Mouse (Mus musculus) kidney, postnatal 14 days (tissue): ENCODE results near the gene Ffar4.

Source experiments
- DNase-seq: peaks from one replicate; pipeline ENCODE4 v3.0.0; 2022; ENCODE audit warnings: mixed read lengths

Ffar4 gene

DNA sequence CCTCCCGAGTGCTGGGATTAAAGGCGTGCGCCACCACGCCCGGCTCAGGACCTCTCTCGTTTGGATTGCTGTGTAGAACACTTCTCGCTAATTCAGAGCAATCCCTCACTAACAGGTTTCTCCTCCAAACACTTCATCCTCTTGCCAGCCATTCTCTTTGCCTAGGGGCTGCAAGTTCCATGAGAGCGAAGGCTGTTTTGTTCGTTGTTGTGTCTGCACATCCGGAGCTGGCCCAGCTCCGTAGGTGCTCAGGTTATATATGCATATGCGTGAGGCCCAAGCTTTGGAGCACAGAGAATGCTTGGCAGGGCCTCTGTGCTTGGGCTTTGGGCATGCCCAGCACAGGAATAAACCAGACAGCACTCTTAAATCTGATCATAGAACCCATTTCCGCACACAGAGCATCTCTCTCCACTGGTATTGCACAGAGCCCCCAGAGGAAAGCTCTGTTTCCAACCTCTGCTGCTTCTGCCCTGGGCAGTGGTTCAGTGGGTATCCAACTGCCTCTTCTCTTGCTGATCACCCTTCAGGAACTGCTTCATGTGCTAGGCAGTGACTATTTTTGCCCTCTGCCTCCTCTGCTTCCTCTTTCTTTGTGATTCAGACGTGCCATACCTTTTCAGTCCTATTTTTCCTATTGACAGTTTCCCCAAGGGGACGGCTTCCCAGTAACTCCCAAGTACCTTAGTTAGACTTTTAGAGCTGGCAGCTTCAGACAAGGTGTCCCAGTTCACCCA is 12.8 kb downstream of the Ffar4 start:
- no peak for DNase-seq

DNA sequence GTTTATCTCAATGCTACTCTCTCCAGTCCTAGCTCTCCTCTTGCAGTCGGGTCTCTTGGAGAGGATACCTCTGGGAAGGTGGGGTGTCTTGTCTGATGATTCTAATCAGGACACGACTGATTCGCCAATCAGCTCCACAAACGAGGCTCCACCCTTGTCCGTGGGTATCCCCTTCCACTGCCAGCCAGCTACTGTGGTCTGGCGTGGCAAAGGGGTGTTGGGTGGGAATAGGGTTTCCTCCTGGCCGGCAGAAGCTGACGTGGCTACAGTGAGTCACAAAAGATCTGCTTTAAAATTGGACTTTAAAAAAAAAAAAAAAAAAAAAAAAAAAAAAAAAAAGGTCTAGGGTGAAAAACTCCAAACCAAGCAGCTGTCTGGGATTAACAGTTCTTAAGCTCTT is 14.2 kb downstream of the Ffar4 start:
- DNase-seq, result no peak

DNA sequence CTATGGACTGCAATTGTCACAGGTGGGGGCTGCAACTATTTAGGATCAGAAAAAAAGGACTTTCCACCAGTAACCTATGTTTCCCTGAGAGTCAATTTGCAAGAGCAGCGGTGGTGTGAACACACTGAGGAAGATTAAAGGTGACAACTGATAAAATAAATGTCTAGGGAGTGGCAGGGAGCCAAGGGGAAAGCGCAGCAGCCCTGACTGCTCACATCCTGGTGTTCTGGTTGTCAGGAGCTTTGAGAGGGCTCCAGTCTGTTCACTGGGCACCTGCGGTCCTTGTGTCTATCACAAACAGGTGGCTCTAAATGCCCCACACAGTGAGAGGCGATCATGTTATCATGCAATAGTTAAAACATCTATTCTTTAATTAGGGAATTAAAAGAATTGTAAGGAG is 15.7 kb downstream of the Ffar4 start:
- DNase-seq, result no peak

DNA sequence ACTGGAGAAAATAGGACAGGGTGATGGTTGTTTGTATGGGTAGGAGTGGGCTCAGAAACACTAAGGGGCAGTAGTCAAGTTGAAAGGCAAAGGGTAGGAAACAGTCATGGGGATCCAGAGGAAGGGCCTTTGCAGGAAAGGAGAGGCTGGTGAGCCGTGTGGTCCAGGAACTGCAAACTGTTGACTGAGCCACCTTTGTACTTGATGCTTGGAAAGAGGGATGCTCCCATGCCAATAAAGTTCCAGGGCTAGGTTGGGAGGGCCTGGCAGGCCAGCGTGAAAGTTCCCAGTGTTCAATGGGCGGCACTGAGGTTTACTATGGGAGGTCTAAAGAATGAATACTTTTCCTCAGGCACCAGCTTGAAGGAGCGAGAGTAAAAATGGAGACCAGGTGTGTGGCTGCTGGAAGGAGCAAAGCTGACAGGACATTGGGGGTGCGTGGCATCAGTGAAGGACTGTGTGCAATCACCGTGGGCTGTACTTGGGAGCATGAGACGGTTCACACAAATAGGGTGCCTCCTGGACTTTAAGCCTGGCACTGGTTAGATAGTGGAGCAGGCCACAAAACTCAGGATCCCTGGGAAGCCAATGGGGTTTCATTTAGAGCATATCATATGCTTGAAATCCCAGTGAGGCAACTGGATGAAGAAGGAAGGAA is 18.1 kb downstream of the Ffar4 start:
- DNase-seq, result no peak

DNA sequence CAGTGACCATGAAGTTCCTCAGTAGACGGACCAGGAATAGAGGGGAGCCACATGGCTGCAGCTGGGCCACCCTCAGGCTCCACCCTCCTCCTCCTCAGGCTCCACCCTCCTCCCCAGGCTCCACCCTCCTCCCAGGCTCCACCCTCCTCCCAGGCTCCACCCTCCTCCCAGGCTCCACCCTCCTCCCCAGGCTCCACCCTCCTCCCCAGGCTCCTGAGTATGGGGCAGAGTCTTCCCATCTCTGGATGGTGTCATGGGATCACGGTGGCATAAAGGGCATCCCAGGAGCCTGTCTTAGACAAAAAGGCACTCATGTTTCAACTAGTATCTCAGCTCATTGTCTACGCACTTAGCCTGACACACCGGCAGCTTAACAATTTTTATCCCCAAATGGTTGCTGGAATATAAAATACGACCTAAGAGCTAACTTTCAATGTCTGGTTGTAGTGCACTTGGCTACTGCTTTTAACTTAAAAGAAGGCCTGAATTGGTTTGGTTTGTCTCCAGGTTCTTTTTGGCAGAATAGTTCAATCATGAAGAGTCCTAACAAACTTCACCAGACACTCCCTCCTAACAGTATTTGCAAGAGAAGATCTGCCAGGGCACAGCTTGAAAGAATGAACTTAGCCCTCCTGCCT is 23.4 kb downstream of the Ffar4 start:
- no peak for DNase-seq

DNA sequence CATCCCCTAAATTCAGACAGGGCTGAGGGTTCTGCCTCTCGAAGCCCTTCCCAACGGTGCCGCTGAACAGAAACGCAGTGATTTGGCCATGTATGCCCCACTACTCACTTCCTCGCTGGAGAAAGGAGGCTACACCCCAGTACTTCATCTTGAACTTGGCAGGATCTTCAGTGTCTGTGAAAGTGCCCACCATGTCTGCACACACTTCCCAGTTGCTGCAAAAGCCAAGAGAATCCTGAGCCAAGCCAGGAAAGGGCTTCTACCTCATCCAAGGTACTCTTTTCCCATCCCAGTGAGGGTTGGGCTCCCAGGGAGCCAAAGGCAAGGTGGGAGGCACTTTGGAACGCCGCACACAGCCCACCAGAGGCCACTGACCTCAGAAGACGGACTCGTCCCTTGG is 27.1 kb downstream of the Ffar4 start:
- no peak for DNase-seq

DNA sequence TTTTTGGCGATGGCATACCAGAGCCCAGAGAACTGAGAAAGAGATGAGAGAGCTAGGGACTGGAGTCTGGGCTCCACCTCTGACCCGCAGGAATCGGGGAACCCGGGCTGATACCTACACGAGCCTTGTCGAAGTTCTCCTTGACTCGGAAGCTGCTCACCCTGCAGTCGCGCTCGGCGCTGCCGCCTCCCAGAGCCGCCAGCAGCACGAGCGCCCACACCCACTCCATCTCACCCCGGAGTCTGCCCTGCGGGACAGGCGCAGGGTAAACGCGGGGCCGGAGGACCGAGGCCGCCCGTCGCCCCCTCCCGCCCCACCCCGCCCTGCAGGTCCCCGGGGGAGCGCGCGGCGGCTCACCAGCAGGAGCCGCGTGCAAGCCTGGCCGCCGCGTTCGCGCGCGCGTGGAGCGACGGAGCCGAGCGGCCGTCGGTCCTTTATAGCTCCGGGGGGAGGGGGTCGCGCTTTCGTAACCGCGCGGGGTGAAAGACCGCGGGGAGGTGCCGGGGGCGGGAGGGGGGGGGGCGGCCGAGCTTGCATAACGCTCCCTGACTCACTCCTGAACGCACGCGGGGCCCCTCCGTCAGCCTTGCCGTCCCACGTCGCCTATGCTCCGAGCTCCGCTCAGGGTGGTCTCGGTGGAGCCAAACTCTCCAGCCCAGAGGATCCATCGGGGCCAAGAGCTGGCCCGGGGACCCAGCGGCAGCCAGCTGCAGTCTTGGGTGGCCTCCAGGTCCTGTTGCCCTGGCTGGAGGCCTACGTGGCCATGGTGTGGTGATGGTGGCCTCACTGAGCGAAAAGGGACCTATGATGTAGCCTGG is 27.7 kb downstream of the Ffar4 start:
- DNase-seq, result peak; percentile 6

DNA sequence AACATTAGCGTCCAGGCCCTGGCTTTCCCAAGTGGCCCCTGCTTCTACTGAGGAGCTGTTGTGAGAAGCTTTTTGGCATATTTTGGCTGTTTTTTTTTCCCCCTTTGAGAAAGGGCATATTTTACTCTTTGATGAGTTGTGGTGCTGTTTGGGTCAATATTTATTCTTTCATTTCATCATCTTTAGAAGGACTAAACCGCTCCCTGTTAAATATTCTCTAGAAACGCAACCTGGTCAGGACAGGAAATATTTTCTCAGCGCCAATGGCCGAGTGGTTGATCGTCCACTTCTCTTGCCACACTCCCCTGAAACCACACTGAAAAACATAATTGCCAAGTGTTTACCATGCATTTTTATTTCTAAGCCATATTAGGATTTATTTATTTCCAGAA is 28.3 kb downstream of the Ffar4 start, which contains the start of gene Rbp4:
TSS of gene Rbp4 (minus strand) at position 63 of the 392 bp plus-strand sequence.
- no peak for DNase-seq

DNA sequence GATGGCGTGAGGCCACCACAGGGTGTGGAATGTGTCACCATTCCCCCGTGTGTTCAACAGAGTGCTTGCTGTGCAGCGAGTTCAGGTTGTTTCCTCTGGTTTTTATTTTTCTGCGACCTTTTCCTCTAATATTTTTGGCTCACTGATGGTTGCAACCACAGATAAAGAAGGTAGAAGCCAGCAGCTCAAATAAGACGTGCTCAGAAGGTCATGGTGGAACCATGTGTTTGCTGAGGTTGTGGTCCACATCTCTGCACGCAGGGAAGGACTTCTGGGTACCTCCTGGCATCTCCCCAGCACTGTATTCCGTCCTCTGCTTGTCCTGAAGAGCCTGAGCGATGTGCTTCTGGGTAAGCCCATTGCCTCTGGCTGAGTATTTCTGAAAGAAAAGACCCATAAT is 29.8 kb downstream of the Ffar4 start:
- DNase-seq, result no peak

DNA sequence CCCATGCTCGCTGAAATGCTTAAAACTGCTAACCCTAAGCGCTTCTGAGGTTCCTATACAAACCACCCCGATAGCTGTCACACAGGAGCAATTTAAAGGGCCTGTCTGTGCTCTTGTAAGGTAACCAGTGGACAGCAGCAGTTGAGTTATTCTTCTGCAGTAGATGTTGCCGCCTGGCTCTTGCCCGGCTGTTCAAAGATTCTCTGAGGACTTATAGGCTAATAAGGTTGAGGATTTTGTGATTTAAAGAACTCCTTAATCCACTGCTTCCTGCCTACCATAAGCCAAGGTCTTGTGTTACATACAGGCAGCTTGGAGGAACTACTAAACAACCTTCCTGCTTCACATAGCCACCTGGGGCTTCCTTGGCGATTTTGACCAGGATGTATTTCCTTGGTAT is 35.6 kb downstream of the Ffar4 start, which contains the start of gene Pde6c:
TSS of gene Pde6c (plus strand) at position 301 of the 400 bp plus-strand sequence.
- DNase-seq, result no peak

DNA sequence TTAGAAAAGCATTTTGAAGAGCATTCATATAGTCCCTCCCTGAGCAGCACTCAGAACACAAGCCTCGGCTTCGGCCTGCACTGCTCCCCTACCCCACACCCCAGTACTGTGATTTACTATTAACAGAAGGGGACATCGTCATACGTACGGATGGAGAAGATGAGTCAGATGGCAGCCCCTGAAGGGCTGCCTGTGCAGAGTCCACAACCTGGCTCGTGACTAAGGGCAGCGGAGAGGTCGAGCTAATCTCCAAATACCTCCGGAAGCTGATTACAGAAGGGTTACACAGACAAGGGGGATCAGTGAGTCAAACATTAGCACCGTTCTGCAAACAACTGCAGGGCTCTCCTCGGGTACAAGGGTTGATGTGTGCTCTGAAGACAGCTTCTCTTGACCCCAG is 37.1 kb downstream of the Ffar4 start:
- DNase-seq, result no peak

DNA sequence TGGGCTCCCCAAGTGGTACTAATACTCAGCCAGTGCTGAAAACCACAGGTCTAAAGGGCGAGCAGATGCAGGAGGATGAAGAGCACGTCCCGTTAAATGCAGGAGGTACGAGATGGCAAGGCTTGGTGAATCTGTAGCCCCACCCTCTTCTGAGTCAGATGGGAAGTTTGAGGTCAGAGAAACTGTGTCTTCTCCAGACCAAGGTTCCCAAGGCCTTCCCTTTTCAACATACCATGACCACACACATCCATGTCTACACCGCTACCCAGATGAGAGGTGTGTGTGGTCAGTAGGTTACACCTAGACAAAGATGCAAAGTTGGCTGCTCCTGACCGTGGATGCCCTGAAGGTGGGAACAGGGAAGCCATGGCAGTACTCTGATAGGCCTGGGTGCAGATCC is 37.9 kb downstream of the Ffar4 start:
- DNase-seq, result no peak

DNA sequence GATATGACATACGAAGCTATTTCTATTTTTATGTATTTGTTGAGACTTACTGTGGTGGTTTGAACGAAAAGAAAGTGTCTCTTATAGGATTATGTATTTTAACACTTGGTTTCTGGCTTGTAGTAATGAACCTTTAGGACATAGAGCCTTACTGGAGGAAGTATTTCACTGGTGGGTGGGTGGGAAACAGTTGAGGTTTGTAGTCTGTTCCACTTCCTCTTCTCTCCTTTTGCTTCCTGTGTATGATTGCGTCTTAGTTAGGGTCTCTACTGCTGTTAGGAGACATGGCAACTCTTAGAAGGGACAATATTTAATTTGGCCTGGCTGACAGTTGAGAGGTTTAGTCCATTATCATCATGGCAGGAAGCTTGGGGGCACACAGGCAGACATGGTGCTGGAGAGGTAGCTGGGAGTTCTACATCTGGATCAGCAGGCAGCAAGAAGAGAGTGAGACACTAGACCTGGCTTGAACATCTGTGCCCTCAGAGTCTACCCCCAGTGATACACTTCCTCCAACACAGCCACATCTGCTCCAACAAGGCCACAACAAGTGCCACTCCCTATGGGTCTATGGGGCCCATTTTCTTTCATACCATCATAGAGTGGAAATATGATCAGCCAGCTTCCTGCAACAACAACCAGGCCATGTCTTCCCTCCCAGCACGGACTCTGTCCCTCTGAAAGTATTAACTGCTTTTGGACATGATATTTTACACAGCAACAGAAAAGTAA is 46.8 kb downstream of the Ffar4 start:
- no peak for DNase-seq

DNA sequence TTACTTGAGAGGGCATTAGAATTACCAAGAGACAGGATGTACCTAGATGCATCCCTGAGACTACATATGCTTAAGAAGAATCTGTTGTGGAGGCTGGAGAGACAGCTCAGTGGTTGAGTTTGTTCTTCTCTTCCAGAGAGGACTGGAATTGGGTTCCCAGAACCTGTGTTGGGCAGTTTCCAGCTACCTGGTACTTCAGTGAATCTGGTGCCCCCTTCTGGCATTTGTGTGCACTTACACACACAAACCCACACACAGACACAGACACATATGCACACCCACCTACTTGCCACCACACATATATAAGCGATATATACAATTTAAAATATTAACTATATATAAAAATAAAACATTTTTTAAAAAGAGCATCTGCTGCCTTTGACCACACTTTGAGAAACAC is 59.4 kb downstream of the Ffar4 start:
- DNase-seq, result no peak

DNA sequence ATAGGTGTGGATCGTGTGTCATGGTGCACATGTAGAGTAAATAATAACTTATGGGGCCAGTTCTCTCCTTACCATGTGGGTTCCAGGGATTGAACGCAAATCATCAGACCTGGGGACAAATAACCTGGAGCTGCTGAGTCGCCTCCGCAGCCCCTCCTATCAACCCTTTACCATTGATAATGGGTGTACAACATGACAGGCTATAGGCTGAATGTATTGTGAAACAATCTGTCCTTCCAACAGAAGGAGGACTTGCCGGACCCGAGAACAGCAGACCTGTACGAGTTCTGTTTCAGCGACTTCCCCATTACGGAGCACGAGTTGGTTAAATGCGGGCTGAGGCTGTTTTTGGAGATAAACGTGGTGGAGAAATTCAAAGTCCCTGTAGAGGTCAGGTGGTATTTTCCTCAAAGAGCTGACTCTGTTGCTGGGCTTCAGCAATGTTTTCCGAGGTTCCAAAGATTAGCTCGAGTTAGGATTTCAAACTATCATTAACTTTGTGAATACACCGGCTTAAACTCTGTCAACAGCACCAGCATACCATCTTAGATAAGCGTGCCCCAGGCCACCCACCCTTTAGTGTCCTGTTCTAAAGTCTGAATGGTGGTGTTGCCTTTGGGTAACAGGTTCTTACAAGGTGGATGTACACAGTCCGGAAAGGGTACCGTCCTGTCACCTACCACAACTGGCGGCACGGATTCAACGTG is 64.9 kb downstream of the Ffar4 start:
- no peak for DNase-seq
